Mouse (Mus musculus): Measurements from ENCODE around the gene Mthfd1.

The Mthfd1 gene

DNA sequence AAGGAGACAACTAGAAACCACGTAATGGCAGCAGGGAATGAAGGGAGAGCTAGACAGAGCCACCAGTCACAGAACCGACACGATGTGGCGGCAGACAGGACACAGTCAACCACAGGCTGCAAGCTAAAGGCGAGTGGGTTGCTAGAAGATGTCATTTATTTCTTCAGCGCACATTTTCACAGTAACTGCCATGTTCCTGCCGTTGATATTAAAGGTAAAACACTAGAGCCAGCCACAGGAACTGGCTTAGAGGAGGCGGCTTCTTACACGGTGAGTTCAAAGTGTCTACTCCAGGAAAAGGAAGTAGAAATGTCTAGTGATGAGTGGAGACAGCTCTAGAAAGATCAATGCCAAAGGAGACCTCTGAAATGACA is 107.2 kb downstream of the Mthfd1 start:
- DNase-seq, result no peak

- no peak for DNase-seq
These were observed 111.2 kb downstream of the Mthfd1 start for GRCm38 (mm10) chr12:76366276-76366675.

- DNase-seq, result peak; percentile 55
These were observed 112.2 kb downstream of the Mthfd1 start for GRCm38 (mm10) chr12:76367096-76367995.

DNA sequence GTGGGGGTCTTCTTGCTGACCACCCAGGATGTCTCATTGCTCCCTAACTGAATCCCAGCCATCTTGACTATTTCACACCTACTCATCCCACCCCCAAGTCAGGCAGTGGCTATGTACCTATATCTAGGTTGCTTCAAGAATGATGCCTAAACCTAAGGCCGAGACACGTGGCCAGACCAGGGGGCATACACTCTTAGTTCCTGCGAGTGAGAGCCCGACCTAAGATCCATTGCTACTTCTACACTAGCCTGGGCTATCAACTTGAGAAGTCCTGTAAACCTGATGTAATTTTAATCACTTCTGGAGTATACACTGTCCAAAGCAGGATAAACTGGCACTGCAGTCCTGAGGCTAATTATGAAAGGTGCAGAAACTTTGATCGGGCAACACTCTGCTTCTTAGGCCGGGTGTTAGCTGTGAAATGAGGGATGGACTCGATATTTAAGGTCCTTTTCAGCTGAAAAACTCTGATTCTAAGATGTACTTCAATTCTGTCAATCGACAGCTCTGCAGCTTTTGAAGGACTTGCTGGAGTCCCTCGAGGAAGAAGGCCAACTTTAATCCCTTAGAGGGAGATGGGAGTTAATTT is 113.2 kb downstream of the Mthfd1 start:
- DNase-seq, result peak; percentile 62

DNA sequence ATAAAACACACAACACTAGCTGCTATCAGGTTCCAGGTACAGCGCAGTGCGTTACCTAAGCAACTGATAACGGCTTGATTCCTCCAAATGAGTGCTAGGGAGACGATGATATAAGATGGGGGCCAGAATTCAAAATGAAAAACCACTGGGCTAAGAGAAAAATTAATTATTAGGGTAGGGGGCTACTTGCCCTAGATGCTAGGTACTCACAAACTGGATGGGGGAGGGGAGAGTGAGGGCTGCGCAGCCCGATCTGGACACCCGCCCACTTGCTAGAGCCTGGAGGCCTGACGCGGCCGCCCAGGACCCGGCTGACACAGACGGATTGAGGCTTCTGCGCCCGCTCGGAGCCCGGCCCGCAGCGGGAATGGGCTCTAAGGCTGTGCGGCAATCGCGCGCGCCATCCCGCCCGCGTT is 113.7 kb downstream of the Mthfd1 start:
- peak; percentile 78 for DNase-seq
